Mouse (Mus musculus): ENCODE results near the gene Klk1b1. TPM values are rescaled to one million over a fixed set of nuclear protein-coding genes. Genes with fewer than 3 reads are reported as not detected.
"Not testable (repeated sequence)": the region's sequence is repeated elsewhere in the genome, so short reads cannot be mapped to it uniquely, and the experiment has no call there.

Klk1b1 gene
- polyA plus RNA-seq, 1 experiment from 2014 or later = not detected

- not testable (repeated sequence) for H3K36me3 ChIP-seq (replicated peaks); H3K4me1 ChIP-seq; H3K4me3 ChIP-seq (replicated peaks); H3K9ac ChIP-seq; H3K27ac ChIP-seq; H3K27me3 ChIP-seq; ATAC-seq (ENCODE audit: low FRiP score); H3K9me3 ChIP-seq; H3K4me2 ChIP-seq
- WGBS = 69% methylated on average over 3 of the region's 3 CpGs
Measured at GRCm38 (mm10) chr7:43942293-43942692, 24.3 kb upstream of the Klk1b1 start.

- no peak overlapping the region for H3K4me3 ChIP-seq (replicated peaks)
- no peaks in the 10 kb centered on the region for H3K9me3 ChIP-seq
- no peaks in the 10 kb centered on the region for H3K4me1 ChIP-seq
- ATAC-seq (ENCODE audit: low FRiP score) = no peak
- no peak overlapping the region for H3K27ac ChIP-seq
- H3K9ac ChIP-seq = no peak overlapping the region
- no peak overlapping the region for H3K4me2 ChIP-seq
- WGBS = 88% methylated on average over 3 of the region's 3 CpGs
- no peaks in the 10 kb centered on the region for H3K27me3 ChIP-seq
- H3K36me3 ChIP-seq (replicated peaks) = no peaks in the 10 kb centered on the region
Measured at GRCm38 (mm10) chr7:43944727-43945264, 21.8 kb upstream of the Klk1b1 start.

GRCm38 (mm10) chr7:43950364-43950763 lies 16.2 kb upstream of the Klk1b1 start, which contains the start of gene Klk1b8:
Gene Klk1b8, plus strand, starts transcription at chr7:43950664.
- H3K9me3 ChIP-seq = no peaks in the 10 kb centered on the region
- H3K27ac ChIP-seq = no peak within 1 kb of the TSS
- no peaks in the 10 kb centered on the region for H3K36me3 ChIP-seq (replicated peaks)
- no peak within 1 kb of the TSS for H3K4me2 ChIP-seq
- no peaks in the 10 kb centered on the region for H3K27me3 ChIP-seq
- H3K4me1 ChIP-seq = no peaks in the 10 kb centered on the region
- H3K9ac ChIP-seq = no peak within 1 kb of the TSS
- WGBS = 88% methylated on average over 2 of the region's 2 CpGs
- ATAC-seq (ENCODE audit: low FRiP score) = no peak
- H3K4me3 ChIP-seq (replicated peaks) = no peak within 1 kb of the TSS

GRCm38 (mm10) chr7:43952703-43953102 lies 13.8 kb upstream of the Klk1b1 start:
- Histone ChIP-seq H3K4me3 (replicated peaks) (no peak overlapping the region), H3K4me2 (no peak overlapping the region), H3K27me3 (no peaks in the 10 kb centered on the region), H3K9me3 (no peaks in the 10 kb centered on the region), H3K27ac (no peak overlapping the region), H3K36me3 (replicated peaks) (no peaks in the 10 kb centered on the region), H3K4me1 (no peaks in the 10 kb centered on the region), H3K9ac (no peak overlapping the region)
- ATAC-seq (ENCODE audit: low FRiP score) = no peak
- WGBS = 67% methylated on average over 4 of the region's 4 CpGs

GRCm38 (mm10) chr7:43967058-43967457 lies 507 bp downstream of the Klk1b1 start:
- no peak for ATAC-seq (ENCODE audit: low FRiP score)
- no peaks in the 10 kb centered on the region for H3K9me3 ChIP-seq
- H3K4me2 ChIP-seq = no peak overlapping the region
- no peaks in the 10 kb centered on the region for H3K36me3 ChIP-seq (replicated peaks)
- H3K27me3 ChIP-seq = no peaks in the 10 kb centered on the region
- no peaks in the 10 kb centered on the region for H3K4me1 ChIP-seq
- WGBS = 80% methylated on average over 3 of the region's 3 CpGs
- no peak overlapping the region for H3K27ac ChIP-seq
- no peak overlapping the region for H3K4me3 ChIP-seq (replicated peaks)
- no peak overlapping the region for H3K9ac ChIP-seq

- Histone ChIP-seq H3K9me3 (no peaks in the 10 kb centered on the region), H3K36me3 (replicated peaks) (no peaks in the 10 kb centered on the region), H3K4me3 (replicated peaks) (no peak overlapping the region), H3K4me2 (no peak overlapping the region), H3K27me3 (no peaks in the 10 kb centered on the region), H3K9ac (no peak overlapping the region), H3K27ac (no peak overlapping the region), H3K4me1 (no peaks in the 10 kb centered on the region)
- no peak for ATAC-seq (ENCODE audit: low FRiP score)
- WGBS = 82% methylated on average over 2 of the region's 2 CpGs
Measured at GRCm38 (mm10) chr7:43967612-43968011, 1.1 kb downstream of the Klk1b1 start.

GRCm38 (mm10) chr7:43975761-43976160 lies 9.2 kb downstream of the Klk1b1 start, which contains the start of gene Klk1b9:
Gene Klk1b9, plus strand, starts transcription at chr7:43976061.
- not testable (repeated sequence) for ATAC-seq (ENCODE audit: low FRiP score); H3K4me1 ChIP-seq; H3K9me3 ChIP-seq; H3K4me2 ChIP-seq; H3K9ac ChIP-seq; H3K36me3 ChIP-seq (replicated peaks); H3K4me3 ChIP-seq (replicated peaks); H3K27me3 ChIP-seq; H3K27ac ChIP-seq
- 69% methylated on average over 1 of the region's 1 CpGs for WGBS

- H3K36me3 ChIP-seq (replicated peaks) = no peaks in the 10 kb centered on the region
- ATAC-seq (ENCODE audit: low FRiP score) = no peak
Measured at GRCm38 (mm10) chr7:43985657-43986056, 19.1 kb downstream of the Klk1b1 start.

GRCm38 (mm10) chr7:43994821-43995220 lies 28.3 kb downstream of the Klk1b1 start:
- not testable (repeated sequence) for H3K4me3 ChIP-seq (replicated peaks); ATAC-seq (ENCODE audit: low FRiP score); H3K9me3 ChIP-seq; H3K27ac ChIP-seq; H3K36me3 ChIP-seq (replicated peaks); H3K27me3 ChIP-seq; H3K9ac ChIP-seq; H3K4me2 ChIP-seq; H3K4me1 ChIP-seq
- 73% methylated on average over 1 of the region's 1 CpGs for WGBS

More at GRCm38 (mm10) chr7:43985657-43986056, 19.1 kb downstream of the Klk1b1 start:
- Histone ChIP-seq H3K4me2 (no peak overlapping the region), H3K4me1 (no peaks in the 10 kb centered on the region), H3K9ac (no peak overlapping the region), H3K27ac (no peak overlapping the region), H3K4me3 (replicated peaks) (no peak overlapping the region), H3K27me3 (no peaks in the 10 kb centered on the region), H3K9me3 (no peaks in the 10 kb centered on the region)

- not testable (repeated sequence) for H3K4me1 ChIP-seq; H3K9ac ChIP-seq; ATAC-seq (ENCODE audit: low FRiP score); H3K27ac ChIP-seq; H3K9me3 ChIP-seq; H3K36me3 ChIP-seq (replicated peaks); H3K4me2 ChIP-seq; H3K27me3 ChIP-seq; H3K4me3 ChIP-seq (replicated peaks)
- WGBS = 85% methylated on average over 4 of the region's 4 CpGs
Measured at GRCm38 (mm10) chr7:43995577-43995976, 29.0 kb downstream of the Klk1b1 start, which contains the start of gene Klk1b11. Gene Klk1b11, plus strand, starts transcription at chr7:43995877.

- Histone ChIP-seq H3K4me2 (no peak overlapping the region), H3K4me1 (no peaks in the 10 kb centered on the region), H3K27ac (no peak overlapping the region), H3K36me3 (replicated peaks) (no peaks in the 10 kb centered on the region), H3K9ac (no peak overlapping the region), H3K9me3 (no peaks in the 10 kb centered on the region), H3K4me3 (replicated peaks) (no peak overlapping the region), H3K27me3 (no peaks in the 10 kb centered on the region)
- no peak for ATAC-seq (ENCODE audit: low FRiP score)
Measured at GRCm38 (mm10) chr7:44004847-44005246, 38.3 kb downstream of the Klk1b1 start.

- ATAC-seq (ENCODE audit: low FRiP score); H3K36me3 ChIP-seq (replicated peaks); H3K9ac ChIP-seq; H3K27ac ChIP-seq; H3K27me3 ChIP-seq; H3K4me1 ChIP-seq; H3K9me3 ChIP-seq; H3K4me3 ChIP-seq (replicated peaks); H3K4me2 ChIP-seq: not testable (repeated sequence)
Measured at GRCm38 (mm10) chr7:44011868-44012267, 45.3 kb downstream of the Klk1b1 start, which contains the start of gene Klk1b26. Gene Klk1b26, plus strand, starts transcription at chr7:44012168.

- H3K36me3 ChIP-seq (replicated peaks); H3K4me3 ChIP-seq (replicated peaks); H3K9me3 ChIP-seq; ATAC-seq (ENCODE audit: low FRiP score); H3K4me1 ChIP-seq; H3K4me2 ChIP-seq; H3K27me3 ChIP-seq; H3K9ac ChIP-seq; H3K27ac ChIP-seq: not testable (repeated sequence)
- 83% methylated on average over 6 of the region's 6 CpGs for WGBS
Measured at GRCm38 (mm10) chr7:44014666-44015065, 48.1 kb downstream of the Klk1b1 start.
